Mouse (Mus musculus): ENCODE measurements around the gene Pithd1. TPM values are rescaled to one million over a fixed set of nuclear protein-coding genes. Genes with fewer than 3 reads are reported as not detected.

Gene Pithd1
- total RNA-seq, 2 experiments from 2014 or later: 80.6 to 86.0 TPM

DNA sequence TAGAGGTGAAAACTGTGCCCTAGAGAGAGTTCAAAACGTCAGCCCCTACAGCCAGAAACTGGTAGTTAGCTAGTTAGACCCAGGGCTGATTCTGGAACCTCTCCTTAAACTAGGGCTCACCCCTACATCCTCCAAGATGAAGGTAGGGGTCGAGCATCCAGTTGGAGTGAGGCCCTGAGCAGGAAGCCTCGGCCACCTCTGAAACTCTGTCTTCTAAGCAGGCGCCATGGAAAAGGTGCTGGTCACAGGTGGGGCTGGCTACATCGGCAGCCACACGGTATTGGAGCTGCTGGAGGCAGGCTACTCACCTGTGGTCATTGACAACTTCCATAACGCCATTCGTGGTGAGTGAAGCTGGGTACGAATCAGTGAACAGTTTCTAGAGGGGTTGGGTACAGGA, 22.0 kb downstream of the Pithd1 start:
- Histone ChIP-seq H3K27ac (peak overlapping the region; percentile 97; the same call in 1 of the 2 replicates), H3K4me3 (no peak overlapping the region)
- TF ChIP-seq CTCF (conservative IDR thresholded peaks at IDR 0.05): no peak
- no peak for DNase-seq (ENCODE audit: low spot score in 2 of 2)

DNA sequence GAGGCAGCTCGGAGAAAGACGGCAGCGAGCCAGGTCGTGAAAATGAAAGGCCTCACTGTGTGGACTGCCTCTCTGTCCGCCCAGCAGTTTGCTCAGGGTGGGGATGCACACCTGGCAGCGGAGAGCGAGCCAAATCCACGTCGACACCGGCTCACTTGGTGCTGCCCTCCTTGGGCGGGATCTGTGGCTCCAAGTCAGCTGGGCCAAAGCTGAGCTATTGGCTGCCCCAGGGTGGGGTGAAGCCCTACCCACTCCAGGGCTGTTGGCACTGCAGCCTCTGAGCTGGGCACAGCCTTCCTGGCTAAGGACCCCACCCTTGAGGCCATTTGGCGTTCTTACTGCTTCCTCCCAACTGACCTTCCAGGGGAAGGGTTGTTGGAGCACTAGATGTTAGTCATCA, 22.6 kb downstream of the Pithd1 start:
- Histone ChIP-seq H3K27ac (peak overlapping the region; percentile 97), H3K4me3 (peak overlapping the region; percentile 84)
- DNase-seq (ENCODE audit: low spot score in 2 of 2): peak; percentile 46 to 60
- no peak for TF ChIP-seq CTCF (conservative IDR thresholded peaks at IDR 0.05)

DNA sequence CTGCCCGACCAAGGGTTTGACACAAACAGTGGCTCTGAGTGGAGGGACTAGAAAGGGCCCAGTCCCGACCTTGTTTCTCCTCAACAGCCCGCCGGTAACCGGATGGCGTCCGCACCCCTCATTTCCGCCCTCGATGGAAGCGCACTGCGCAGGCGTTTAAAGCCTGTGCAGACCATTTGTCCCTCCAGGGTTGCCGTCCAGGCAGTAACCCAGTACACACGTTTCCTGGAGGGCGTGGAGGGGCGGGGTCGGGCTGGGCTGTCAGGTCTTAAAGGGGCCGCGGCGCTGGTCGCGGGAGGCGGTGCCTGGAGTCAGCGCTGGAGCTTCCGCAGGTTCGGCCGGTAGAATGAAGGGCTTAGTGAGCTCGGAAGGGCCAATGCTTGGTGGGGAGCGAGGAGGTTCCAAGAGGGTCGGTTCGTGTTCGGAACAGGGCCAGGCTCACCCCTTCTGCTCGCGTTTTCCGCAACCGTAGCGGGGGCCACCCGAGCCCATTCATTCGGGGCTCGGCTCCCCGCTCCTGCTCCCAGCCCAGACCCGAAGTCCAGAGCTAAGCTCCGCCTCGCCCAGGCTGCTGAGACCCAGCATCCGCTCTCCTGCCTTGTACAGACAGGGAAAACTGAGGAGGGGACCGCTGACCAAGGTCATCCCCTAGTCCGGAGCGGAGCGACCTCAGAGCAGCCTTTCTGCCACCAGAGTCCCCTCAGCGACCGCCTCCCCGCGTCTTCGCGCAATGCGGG, 23.4 kb downstream of the Pithd1 start, which contains the start of gene Gale:
TSS of gene Gale (plus strand) at position 271 of the 737 bp plus-strand sequence.
- Histone ChIP-seq H3K27ac (peak within 1 kb of the TSS; percentile 97), H3K4me3 (peak within 1 kb of the TSS; percentile 84)
- DNase-seq (ENCODE audit: low spot score in 2 of 2): peak; percentile 94
- no peak for TF ChIP-seq CTCF (conservative IDR thresholded peaks at IDR 0.05)

DNA sequence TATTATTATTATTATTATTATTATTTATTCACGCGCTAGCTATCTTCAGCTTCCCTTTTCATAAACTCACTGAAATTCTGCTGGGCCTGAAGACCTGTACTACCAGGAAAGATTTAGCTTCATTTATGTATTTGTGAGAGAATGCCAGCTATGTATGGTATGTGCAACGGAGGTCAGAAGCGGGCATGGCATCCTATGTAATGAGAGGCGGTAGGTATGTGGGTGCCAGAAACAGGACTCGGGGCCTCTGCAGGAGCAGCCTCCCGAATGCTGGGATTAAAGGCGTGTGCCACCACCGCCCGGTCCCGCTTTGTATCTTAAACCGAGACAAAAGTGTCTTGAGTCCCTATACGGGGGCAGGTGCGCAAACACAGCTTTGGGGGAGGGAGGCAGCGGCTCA, 24.1 kb downstream of the Pithd1 start:
- DNase-seq (ENCODE audit: low spot score in 2 of 2): no peak
- Histone ChIP-seq H3K4me3 (peak overlapping the region; percentile 84), H3K27ac (peak overlapping the region; percentile 97)
- TF ChIP-seq CTCF (conservative IDR thresholded peaks at IDR 0.05): no peak

DNA sequence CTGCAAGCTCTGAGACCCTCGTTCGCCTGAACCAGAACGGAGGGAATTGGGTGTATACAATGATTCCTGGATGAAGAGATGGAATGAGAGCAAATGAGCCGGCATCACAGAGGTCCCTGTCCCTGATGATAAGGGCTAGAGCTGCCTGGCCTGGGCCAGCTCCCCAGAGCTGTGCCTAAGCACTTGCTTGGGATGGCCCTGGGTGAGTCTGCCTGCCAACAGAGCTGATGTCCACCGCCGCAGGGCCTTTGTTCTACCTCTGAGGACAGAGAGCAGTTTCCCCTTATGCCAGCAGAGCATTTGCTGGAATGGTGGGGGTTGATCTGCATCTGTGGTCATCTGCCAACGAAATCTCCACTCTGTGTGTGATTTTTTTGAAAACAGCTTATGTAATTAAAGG, 24.9 kb downstream of the Pithd1 start:
- Histone ChIP-seq H3K4me3 (no peak overlapping the region), H3K27ac (peak overlapping the region; percentile 97)
- no peak for DNase-seq (ENCODE audit: low spot score in 2 of 2)
- TF ChIP-seq CTCF (conservative IDR thresholded peaks at IDR 0.05): no peak

DNA sequence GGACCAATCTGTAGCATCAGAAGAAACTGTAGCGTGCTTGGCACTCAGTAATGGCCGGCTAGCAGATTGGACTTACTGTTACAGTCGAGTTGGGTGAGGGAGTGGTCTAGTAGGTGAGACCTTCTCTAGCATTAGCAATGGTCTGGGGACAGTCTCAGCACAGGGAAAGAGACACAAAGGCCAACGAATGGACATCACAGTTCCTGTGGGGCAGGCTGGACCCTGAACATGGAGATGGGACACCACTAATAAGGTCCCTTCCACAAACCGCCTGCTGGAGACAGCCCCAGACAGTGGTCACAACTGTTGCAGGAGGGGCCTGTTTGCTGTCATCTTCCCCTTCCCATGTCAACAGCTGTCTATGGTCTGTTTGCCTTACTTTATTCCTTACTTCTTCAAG, 25.4 kb downstream of the Pithd1 start:
- Histone ChIP-seq H3K4me3 (no peak overlapping the region), H3K27ac (0 out of 2 replicates have a peak overlapping the region, but pooled peaks have one; percentile 97)
- TF ChIP-seq CTCF (conservative IDR thresholded peaks at IDR 0.05): no peak
- no peak for DNase-seq (ENCODE audit: low spot score in 2 of 2)

DNA sequence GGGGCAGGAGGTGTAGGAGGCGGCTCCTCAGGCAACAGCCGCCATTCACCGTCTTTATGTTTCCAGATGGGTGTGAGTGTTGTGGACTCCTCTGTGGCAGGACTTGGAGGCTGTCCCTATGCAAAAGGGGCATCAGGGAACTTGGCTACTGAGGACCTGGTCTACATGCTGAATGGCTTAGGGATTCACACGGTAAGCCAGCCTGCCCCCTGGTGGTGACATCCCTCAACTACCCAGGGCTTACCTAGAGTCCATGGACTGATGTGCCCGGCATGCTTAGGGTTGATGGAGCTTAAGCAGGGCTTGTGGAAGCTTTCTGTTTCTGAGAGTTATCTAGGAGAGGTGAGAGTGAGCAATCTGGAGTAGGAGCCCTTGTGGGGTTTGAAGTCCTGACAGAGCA, 26.3 kb downstream of the Pithd1 start:
- DNase-seq (ENCODE audit: low spot score in 2 of 2): peak; percentile 61 to 82
- no peak overlapping the region for H3K4me3 ChIP-seq
- peak; percentile 96 for TF ChIP-seq CTCF (conservative IDR thresholded peaks at IDR 0.05)
- no peak overlapping the region for H3K27ac ChIP-seq

DNA sequence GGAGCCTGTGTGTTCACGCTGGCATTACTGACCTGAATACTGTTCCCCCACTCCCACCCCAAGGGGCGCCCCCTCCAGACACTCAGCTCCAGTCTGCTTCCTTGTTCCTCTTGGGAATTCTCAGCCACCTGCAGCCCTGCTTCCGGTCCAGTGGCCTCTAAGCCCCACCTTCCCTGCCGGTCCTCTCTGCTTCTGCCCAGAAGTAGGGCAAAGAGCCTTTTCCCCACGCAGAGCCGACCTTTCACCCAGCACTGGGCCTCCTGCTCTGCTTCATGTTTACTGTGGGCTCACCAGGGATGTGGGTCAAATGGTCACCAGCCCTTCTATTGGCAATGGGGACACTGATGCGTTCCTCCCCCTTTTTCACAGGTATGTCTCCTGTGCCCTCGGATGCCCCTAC, 28.7 kb downstream of the Pithd1 start:
- TF ChIP-seq CTCF (conservative IDR thresholded peaks at IDR 0.05): no peak
- H3K27ac ChIP-seq: no peak overlapping the region
- no peak overlapping the region for H3K4me3 ChIP-seq
- no peak for DNase-seq (ENCODE audit: low spot score in 2 of 2)

DNA sequence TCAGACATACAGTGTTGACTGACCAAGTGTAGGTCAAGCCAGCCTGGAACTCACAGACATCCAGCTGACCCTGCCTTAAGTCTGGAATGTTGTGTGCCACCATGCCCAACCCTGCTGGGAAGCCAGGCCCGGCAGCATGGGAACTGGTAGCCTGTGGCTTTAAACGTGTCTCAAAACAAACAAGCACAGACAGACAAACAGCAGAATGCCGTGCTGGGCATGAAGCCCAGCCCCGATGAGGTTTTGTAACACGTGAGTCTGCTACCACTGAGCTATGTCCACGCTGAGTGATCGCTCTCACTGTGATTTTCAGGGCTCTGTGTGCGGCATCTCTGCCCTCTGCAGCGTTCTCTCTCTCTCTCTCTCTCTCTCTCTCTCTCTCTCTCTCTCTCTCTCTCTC, 31.2 kb downstream of the Pithd1 start:
- Histone ChIP-seq H3K4me3 (no peak overlapping the region), H3K27ac (no peak overlapping the region)
- no peak for DNase-seq (ENCODE audit: low spot score in 2 of 2)
- no peak for TF ChIP-seq CTCF (conservative IDR thresholded peaks at IDR 0.05)

DNA sequence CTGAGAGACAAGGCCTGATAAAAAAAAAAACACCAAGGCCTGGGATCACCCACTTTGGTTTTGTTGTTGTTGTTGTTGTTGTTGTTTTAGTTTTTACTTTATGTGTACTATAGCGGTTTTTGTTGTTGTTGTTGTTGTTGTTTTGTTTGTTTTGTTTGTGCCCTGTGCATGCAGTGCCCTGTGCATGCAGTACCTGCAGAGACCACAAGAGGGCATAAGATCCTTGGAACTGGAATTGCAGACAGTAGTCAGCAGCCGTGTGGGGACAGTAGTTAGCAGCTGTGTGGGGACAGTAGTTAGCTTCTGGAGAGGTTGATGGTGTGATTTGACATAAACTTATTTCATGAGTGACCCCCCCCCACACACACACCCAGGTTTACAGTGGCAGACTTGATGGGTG, 32.8 kb downstream of the Pithd1 start:
- no peak overlapping the region for H3K27ac ChIP-seq
- TF ChIP-seq CTCF (conservative IDR thresholded peaks at IDR 0.05): peak; percentile 96
- DNase-seq (ENCODE audit: low spot score in 2 of 2): peak; percentile 63 to 81
- H3K4me3 ChIP-seq: no peak overlapping the region

DNA sequence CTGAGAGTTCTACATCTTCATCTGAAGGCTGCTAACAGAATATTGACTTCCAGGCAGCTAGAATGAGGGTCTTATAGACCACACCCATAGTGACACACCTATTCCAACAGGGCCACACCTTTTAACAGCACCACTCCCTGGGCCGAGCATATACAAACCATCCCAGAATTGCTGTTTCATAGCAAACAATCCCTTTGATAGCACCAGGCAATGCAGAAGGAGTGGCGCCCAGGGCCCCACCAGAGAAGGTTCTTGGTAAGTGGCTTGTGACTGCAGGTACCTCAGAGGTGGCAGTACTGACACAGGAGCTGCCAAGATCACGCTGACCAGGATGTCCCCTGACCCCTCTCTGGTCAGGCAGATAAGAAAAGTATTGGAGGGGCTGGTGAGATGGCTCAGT, 33.9 kb downstream of the Pithd1 start:
- no peak overlapping the region for H3K27ac ChIP-seq
- TF ChIP-seq CTCF (conservative IDR thresholded peaks at IDR 0.05): no peak
- no peak overlapping the region for H3K4me3 ChIP-seq
- no peak for DNase-seq (ENCODE audit: low spot score in 2 of 2)

DNA sequence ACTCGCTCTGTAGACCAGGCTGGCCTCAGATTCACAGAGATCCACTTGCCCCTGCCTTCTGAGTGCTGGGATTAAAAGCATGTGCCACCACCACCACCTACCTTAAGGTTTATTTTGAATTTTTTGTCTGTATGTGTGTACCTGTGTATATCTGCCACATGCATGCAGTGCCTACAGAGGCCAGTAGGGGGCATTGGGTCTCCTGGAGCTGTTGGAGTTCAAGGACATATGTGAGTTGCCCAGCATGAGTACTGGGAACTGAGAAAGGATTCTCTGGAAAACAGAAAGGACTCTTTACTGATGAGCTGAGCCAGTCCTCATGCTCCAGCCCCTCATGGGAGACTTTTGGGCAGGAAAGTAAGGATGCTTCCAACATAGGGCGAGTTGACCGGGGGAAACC, 35.6 kb downstream of the Pithd1 start:
- H3K4me3 ChIP-seq: no peak overlapping the region
- DNase-seq (ENCODE audit: low spot score in 2 of 2): no peak
- no peak overlapping the region for H3K27ac ChIP-seq
- TF ChIP-seq CTCF (conservative IDR thresholded peaks at IDR 0.05): peak; percentile 61

DNA sequence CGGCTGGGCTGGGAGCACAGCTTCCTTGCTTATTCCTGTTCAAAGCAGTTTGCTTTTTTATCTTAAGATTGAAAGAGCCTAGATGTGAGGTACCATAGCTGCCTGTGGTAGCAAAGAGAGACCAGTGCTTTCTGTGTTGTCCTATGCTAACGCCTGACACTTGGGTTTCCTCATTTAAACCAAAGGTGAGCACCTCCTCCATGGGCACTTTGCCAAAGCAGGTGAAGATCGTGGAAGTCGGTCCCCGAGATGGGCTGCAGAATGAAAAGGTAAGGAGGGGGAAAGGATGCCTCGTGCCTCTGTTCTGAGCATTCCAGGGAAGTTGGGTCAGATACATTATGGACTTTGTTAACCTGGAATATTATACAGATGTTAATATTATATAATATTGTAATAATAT, 36.7 kb downstream of the Pithd1 start:
- no peak for DNase-seq (ENCODE audit: low spot score in 2 of 2)
- no peak overlapping the region for H3K4me3 ChIP-seq
- TF ChIP-seq CTCF (conservative IDR thresholded peaks at IDR 0.05): no peak
- peak overlapping the region; percentile 64 for H3K27ac ChIP-seq

DNA sequence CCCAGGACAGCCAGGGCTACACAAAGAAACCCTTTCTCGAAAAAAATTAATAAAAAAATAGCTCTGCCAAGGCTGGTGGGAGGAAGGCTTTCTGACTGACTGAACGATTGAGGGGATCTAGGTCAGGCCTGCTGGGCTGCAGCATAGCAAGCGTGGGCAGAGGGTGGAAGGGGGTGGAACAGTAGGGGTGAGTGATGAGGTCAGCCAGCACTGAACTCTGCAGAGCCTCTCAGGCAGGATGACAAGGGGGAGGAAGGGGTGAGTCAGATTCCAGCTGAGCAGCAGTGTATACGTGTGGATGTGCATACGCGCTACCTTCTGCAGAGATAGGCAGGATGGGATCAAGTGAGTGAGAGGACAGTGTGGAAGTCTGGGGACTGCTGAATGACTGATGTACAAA, 37.2 kb downstream of the Pithd1 start:
- Histone ChIP-seq H3K4me3 (no peak overlapping the region), H3K27ac (peak overlapping the region; percentile 64)
- TF ChIP-seq CTCF (conservative IDR thresholded peaks at IDR 0.05): no peak
- no peak for DNase-seq (ENCODE audit: low spot score in 2 of 2)

Data from layer of hippocampus, adult 2 months (tissue).